Mouse (Mus musculus): ENCODE measurements around the gene Lcor. TPM values are rescaled to one million over a fixed set of nuclear protein-coding genes. Genes with fewer than 3 reads are reported as not detected.

Lcor gene
- polyA plus RNA-seq, 2 experiments, result 1.1 to 5.6 TPM

GRCm38 (mm10) chr19:41441911-41442607, 40.4 kb upstream of the Lcor start:
- WGBS (ENCODE audit: insufficient replicate concordance), result 19% methylated on average over 20 of the region's 20 CpGs
- ATAC-seq (ENCODE audit: insufficient read depth) (no peak), DNase-seq (ENCODE audit: low read depth in 3 of 3, low spot score in 3 of 3) (no peak)
- Histone ChIP-seq H3K27me3 (ENCODE audit: control insufficient read depth, insufficient read depth, low read length) (no peaks in the 10 kb centered on the region), H3K36me3 (replicated peaks; ENCODE audit: control insufficient read depth, insufficient read depth, low read depth) (no peaks in the 10 kb centered on the region), H3K9ac (replicated peaks) (peak overlapping the region; percentile 9; the same call in 1 of the 2 replicates), H3K4me3 (ENCODE audit: insufficient read depth in 1 of 2, low read depth in 2 of 2, low read length in 2 of 2) (peak overlapping the region; percentile 36; a peak in 3 of 4 replicates), H3K27ac (no peak overlapping the region), H3K4me2 (ENCODE audit: low read depth) (peak overlapping the region; percentile 64), H3K9me3 (ENCODE audit: control insufficient read depth, low read length) (no peaks in the 10 kb centered on the region), H3K4me1 (replicated peaks; ENCODE audit: control insufficient read depth in 2 of 2, insufficient read depth in 2 of 2, low read length in 1 of 2) (peaks cover 14 to 27% of the 10 kb centered on the region in 2 experiments)
- TF ChIP-seq CTCF (IDR thresholded peaks at IDR 0.05; ENCODE audit: low read depth) (no peak), EP300 (IDR thresholded peaks at IDR 0.05; ENCODE audit: low read depth) (no peak)

- ATAC-seq (ENCODE audit: insufficient read depth), result no peak; the same call in 1 of the 2 replicates
Measured at GRCm38 (mm10) chr19:41442608-41442969, 39.8 kb upstream of the Lcor start.

GRCm38 (mm10) chr19:41444491-41444890, 37.9 kb upstream of the Lcor start:
- Histone ChIP-seq H3K27ac (no peak overlapping the region), H3K4me1 (replicated peaks; ENCODE audit: control insufficient read depth in 2 of 2, insufficient read depth in 2 of 2, low read length in 1 of 2) (peaks cover 14 to 34% of the 10 kb centered on the region in 2 experiments), H3K9me3 (ENCODE audit: control insufficient read depth, low read length) (no peaks in the 10 kb centered on the region), H3K36me3 (replicated peaks; ENCODE audit: control insufficient read depth, insufficient read depth, low read depth) (no peaks in the 10 kb centered on the region), H3K4me3 (ENCODE audit: insufficient read depth in 1 of 2, low read depth in 2 of 2, low read length in 2 of 2) (no peak overlapping the region), H3K27me3 (ENCODE audit: control insufficient read depth, insufficient read depth, low read length) (no peaks in the 10 kb centered on the region), H3K9ac (replicated peaks) (no peak overlapping the region), H3K4me2 (ENCODE audit: low read depth) (no peak overlapping the region)
- ATAC-seq (ENCODE audit: insufficient read depth) (no peak), DNase-seq (ENCODE audit: low read depth in 3 of 3, low spot score in 3 of 3) (no peak)
- TF ChIP-seq CTCF (IDR thresholded peaks at IDR 0.05; ENCODE audit: low read depth) (no peak), EP300 (IDR thresholded peaks at IDR 0.05; ENCODE audit: low read depth) (no peak)
- WGBS (ENCODE audit: insufficient replicate concordance), result 64% methylated on average over 8 of the region's 8 CpGs

More at GRCm38 (mm10) chr19:41442608-41442969, 39.8 kb upstream of the Lcor start:
- H3K27me3 ChIP-seq (ENCODE audit: control insufficient read depth, insufficient read depth, low read length), result no peaks in the 10 kb centered on the region
- no peaks in the 10 kb centered on the region for H3K36me3 ChIP-seq (replicated peaks; ENCODE audit: control insufficient read depth, insufficient read depth, low read depth)
- H3K9me3 ChIP-seq (ENCODE audit: control insufficient read depth, low read length), result no peaks in the 10 kb centered on the region
- H3K4me3 ChIP-seq (ENCODE audit: insufficient read depth in 1 of 2, low read depth in 2 of 2, low read length in 2 of 2), result peak overlapping the region in 1 of 2 experiments; percentile 36; a peak in 2 of 4 replicates
- H3K27ac ChIP-seq, result no peak overlapping the region
- DNase-seq (ENCODE audit: low read depth in 3 of 3, low spot score in 3 of 3), result peak; percentile 54 to 64 (median 59)
- H3K9ac ChIP-seq (replicated peaks), result peak overlapping the region; percentile 9; the same call in 1 of the 2 replicates
- TF ChIP-seq CTCF (IDR thresholded peaks at IDR 0.05; ENCODE audit: low read depth) (peak; percentile 98), EP300 (IDR thresholded peaks at IDR 0.05; ENCODE audit: low read depth) (no peak)
- 2% methylated on average over 6 of the region's 6 CpGs for WGBS (ENCODE audit: insufficient replicate concordance)
- H3K4me1 ChIP-seq (replicated peaks; ENCODE audit: control insufficient read depth in 2 of 2, insufficient read depth in 2 of 2, low read length in 1 of 2), result peaks cover 14 to 31% of the 10 kb centered on the region in 2 experiments
- H3K4me2 ChIP-seq (ENCODE audit: low read depth), result peak overlapping the region; percentile 64

GRCm38 (mm10) chr19:41445013-41445610, 37.3 kb upstream of the Lcor start:
- Histone ChIP-seq H3K27me3 (ENCODE audit: control insufficient read depth, insufficient read depth, low read length) (no peaks in the 10 kb centered on the region), H3K4me2 (ENCODE audit: low read depth) (peak overlapping the region; percentile 25), H3K27ac (peak overlapping the region; percentile 25; the same call in 1 of the 2 replicates), H3K4me3 (ENCODE audit: insufficient read depth in 1 of 2, low read depth in 2 of 2, low read length in 2 of 2) (no peak overlapping the region), H3K9me3 (ENCODE audit: control insufficient read depth, low read length) (no peaks in the 10 kb centered on the region), H3K36me3 (replicated peaks; ENCODE audit: control insufficient read depth, insufficient read depth, low read depth) (no peaks in the 10 kb centered on the region), H3K4me1 (replicated peaks; ENCODE audit: control insufficient read depth in 2 of 2, insufficient read depth in 2 of 2, low read length in 1 of 2) (peaks cover 14 to 36% of the 10 kb centered on the region in 2 experiments), H3K9ac (replicated peaks) (no peak overlapping the region)
- WGBS (ENCODE audit: insufficient replicate concordance), result 37% methylated on average over 10 of the region's 10 CpGs
- ATAC-seq (ENCODE audit: insufficient read depth) (no peak), DNase-seq (ENCODE audit: low read depth in 3 of 3, low spot score in 3 of 3) (no peak)
- no peak for TF ChIP-seq EP300 (IDR thresholded peaks at IDR 0.05; ENCODE audit: low read depth)

- Histone ChIP-seq H3K9ac (replicated peaks) (0 out of 2 replicates have a peak overlapping the region, but pooled peaks have one; percentile 9), H3K36me3 (replicated peaks; ENCODE audit: control insufficient read depth, insufficient read depth, low read depth) (no peaks in the 10 kb centered on the region), H3K27me3 (ENCODE audit: control insufficient read depth, insufficient read depth, low read length) (no peaks in the 10 kb centered on the region), H3K4me3 (ENCODE audit: insufficient read depth in 1 of 2, low read depth in 2 of 2, low read length in 2 of 2) (no peak overlapping the region), H3K27ac (peak overlapping the region; percentile 25), H3K4me2 (ENCODE audit: low read depth) (peak overlapping the region; percentile 25), H3K9me3 (ENCODE audit: control insufficient read depth, low read length) (no peaks in the 10 kb centered on the region), H3K4me1 (replicated peaks; ENCODE audit: control insufficient read depth in 2 of 2, insufficient read depth in 2 of 2, low read length in 1 of 2) (peaks cover 14 to 42% of the 10 kb centered on the region in 2 experiments)
- ATAC-seq (ENCODE audit: insufficient read depth) (peak; percentile 77), DNase-seq (ENCODE audit: low read depth in 3 of 3, low spot score in 3 of 3) (peak in 2 of 3 experiments; percentile 33 to 56)
- 3% methylated on average over 5 of the region's 5 CpGs for WGBS (ENCODE audit: insufficient replicate concordance)
- TF ChIP-seq EP300 (IDR thresholded peaks at IDR 0.05; ENCODE audit: low read depth), result no peak
- no peak for TF ChIP-seq CTCF (IDR thresholded peaks at IDR 0.05; ENCODE audit: low read depth)
Measured at GRCm38 (mm10) chr19:41445723-41446122, 36.7 kb upstream of the Lcor start.

All from liver, embryonic 14.5 days (tissue).